In genomic region chr7:67222220-67222862, GRCm38 (mm10) we compare ENCODE assay signal across 7 mouse cellular contexts. TPM values are rescaled to one million over a fixed set of nuclear protein-coding genes. Genes with fewer than 3 reads are reported as not detected.
DNase-seq lines count a peak whose midpoint lies in the region; ATAC-seq lines count a peak whose summit lies in the region.

Gene Lysmd4 (plus strand): TSS chr7:67222544.

- peak; percentile 96 for DNase-seq in adrenal gland, adult 8-10 months
- peak; percentile 93 for DNase-seq in embryo, embryonic 9.5 days (ENCODE audit: extremely low spot score)
- DNase-seq in gastrocnemius, postnatal 4 days (ENCODE audit: low spot score in 2 of 2) = peak; percentile 95 to 98
- DNase-seq in left cerebral cortex, postnatal 36 days (ENCODE audit: low spot score in 2 of 2) = peak; percentile 95
- peak; percentile 98 for DNase-seq in midbrain, embryonic 11.5 days (ENCODE audit: low spot score, missing footprints)
- peak; percentile 92 for DNase-seq in skeletal muscle tissue, adult 2 months (ENCODE audit: low read depth, low spot score)

- peak within 1 kb of the TSS; percentile 65 for H3K27ac ChIP-seq in intestine, embryonic 16.5 days (ENCODE audit: low read length)
- no peak within 1 kb of the TSS for H3K27ac ChIP-seq in midbrain, embryonic 11.5 days (ENCODE audit: low read depth, low read length)

- peak within 1 kb of the TSS; percentile 80 for H3K4me2 ChIP-seq in intestine, embryonic 16.5 days (ENCODE audit: low read depth, low read length)
- peak within 1 kb of the TSS; percentile 68 for H3K4me2 ChIP-seq in midbrain, embryonic 11.5 days

- no peaks in the 10 kb centered on the region for H3K27me3 ChIP-seq in intestine, embryonic 16.5 days (replicated peaks; ENCODE audit: control insufficient read depth, insufficient read depth, low read length)
- H3K27me3 ChIP-seq in midbrain, embryonic 11.5 days (ENCODE audit: control insufficient read depth, insufficient read depth, low read length) = no peaks in the 10 kb centered on the region

- H3K4me1 ChIP-seq in intestine, embryonic 16.5 days (ENCODE audit: control insufficient read depth, insufficient read depth, low read length) = peaks cover 17% of the 10 kb centered on the region
- peaks cover 13% of the 10 kb centered on the region for H3K4me1 ChIP-seq in midbrain, embryonic 11.5 days (ENCODE audit: control insufficient read depth, insufficient read depth, low read length)

- H3K9me3 ChIP-seq in intestine, embryonic 16.5 days (ENCODE audit: control insufficient read depth, low read length) = no peaks in the 10 kb centered on the region
- no peaks in the 10 kb centered on the region for H3K9me3 ChIP-seq in midbrain, embryonic 11.5 days (ENCODE audit: control insufficient read depth, low read length)

- peak within 1 kb of the TSS; percentile 87 for H3K9ac ChIP-seq in intestine, embryonic 16.5 days (ENCODE audit: low read depth, low read length)
- H3K9ac ChIP-seq in midbrain, embryonic 11.5 days (ENCODE audit: low read length) = peak within 1 kb of the TSS; percentile 85

- intact Hi-C loops in left cerebral cortex, postnatal 36 days (cut with DNase I) = no loop called here

- no peaks in the 10 kb centered on the region for H3K36me3 ChIP-seq in intestine, embryonic 16.5 days (ENCODE audit: control insufficient read depth, insufficient read depth, low read length)
- no peaks in the 10 kb centered on the region for H3K36me3 ChIP-seq in midbrain, embryonic 11.5 days (ENCODE audit: control insufficient read depth, insufficient read depth, low read length)

- ATAC-seq in intestine, embryonic 16.5 days = peak; percentile 100
- peak; percentile 99 for ATAC-seq in midbrain, embryonic 11.5 days (ENCODE audit: low FRiP score)

- WGBS in intestine, embryonic 16.5 days = 2% methylated on average over 31 of the region's 31 CpGs
- 5% methylated on average over 31 of the region's 31 CpGs for WGBS in midbrain, embryonic 11.5 days

- H3K4me3 ChIP-seq in intestine, embryonic 16.5 days (ENCODE audit: low read length) = peak within 1 kb of the TSS; percentile 82
- H3K4me3 ChIP-seq in midbrain, embryonic 11.5 days (ENCODE audit: low read depth, low read length) = peak within 1 kb of the TSS; percentile 78

RNA-seq across cellular contexts. Expression of gene Lysmd4, which starts in this region (rescaled TPM):
- total RNA-seq in adrenal gland, adult 8-10 months (2022) = 10 to 100 TPM; 12.1 to 13.8 (median 12.5) TPM
- total RNA-seq in gastrocnemius, postnatal 4 days (2021) = 10 to 100 TPM; 14.5 to 15.0 TPM
- polyA plus RNA-seq in intestine, embryonic 16.5 days (2015; fragmentation: Nextera tagmentation; extraction: Ambion mirVana) = 11.5 and 11.8 TPM in 2 replicates
- 10 to 100 TPM; 35.7 to 36.5 TPM for total RNA-seq in left cerebral cortex, postnatal 36 days (2021)
- 12.5 and 12.7 TPM in 2 replicates for polyA plus RNA-seq in midbrain, embryonic 11.5 days (2014; fragmentation: Nextera tagmentation; extraction: Ambion mirVana)
